Mouse (Mus musculus): Measurements from ENCODE around the gene Smim4.
A peak's percentile ranks its signal among the peaks of the same experiment; 100 is the strongest.

The Smim4 gene

GRCm38 (mm10) chr14:31112187-31112586, 16.6 kb downstream of the Smim4 start:
- DNase-seq, result no peak

- no peak for DNase-seq
Measured at GRCm38 (mm10) chr14:31110613-31111012, 18.1 kb downstream of the Smim4 start.

GRCm38 (mm10) chr14:31105156-31105555, 23.6 kb downstream of the Smim4 start:
- no peak for DNase-seq

GRCm38 (mm10) chr14:31089918-31090317, 38.8 kb downstream of the Smim4 start:
- DNase-seq, result no peak

GRCm38 (mm10) chr14:31088515-31088914, 40.2 kb downstream of the Smim4 start:
- DNase-seq, result no peak

- DNase-seq, result peak; percentile 5
Measured at GRCm38 (mm10) chr14:31087433-31087832, 41.3 kb downstream of the Smim4 start.

GRCm38 (mm10) chr14:31081147-31081546, 47.6 kb downstream of the Smim4 start:
- DNase-seq, result no peak

GRCm38 (mm10) chr14:31079313-31080028, 49.3 kb downstream of the Smim4 start:
- peak; percentile 12 for DNase-seq

- DNase-seq, result no peak
Measured at GRCm38 (mm10) chr14:31078597-31079208, 50.1 kb downstream of the Smim4 start.

GRCm38 (mm10) chr14:31069086-31069733, 59.5 kb downstream of the Smim4 start:
- no peak for DNase-seq

- DNase-seq, result no peak
Measured at GRCm38 (mm10) chr14:31062277-31062676, 66.5 kb downstream of the Smim4 start.

GRCm38 (mm10) chr14:31045817-31046216, 82.9 kb downstream of the Smim4 start:
- DNase-seq, result no peak

GRCm38 (mm10) chr14:31045296-31045695, 83.5 kb downstream of the Smim4 start:
- DNase-seq, result no peak
